Mouse (Mus musculus) lung, embryonic 16.5 days (tissue): Measurements from ENCODE around the gene Ankle1. TPM values are rescaled to one million over a fixed set of nuclear protein-coding genes. Genes with fewer than 3 reads are reported as not detected.
A peak's percentile ranks its signal among the peaks of the same experiment; 100 is the strongest.

Source experiments
- ATAC-seq: fragments of 200-750 bp; cut with Nextera tagmentation; 2 replicates; pipeline ENCODE4 v1.8.0; 2017; ENCODE audit warnings: low read depth, mild to moderate bottlenecking, moderate library complexity
- H3K27ac ChIP-seq: fragments of 300-500 bp; sonication (generic); 2 replicates; pipeline ENCODE4 v1.5.1; 2014; ENCODE audit warnings: mild to moderate bottlenecking, control low read depth, low read length
- H3K27me3 ChIP-seq: fragments of 300-500 bp; sonication (generic); 2 replicates; pipeline ENCODE4 v1.6.1; 2014; ENCODE audit warnings: low read depth, low read length, mixed read lengths; ENCODE audit not compliant: control insufficient read depth, insufficient read depth
- H3K36me3 ChIP-seq: fragments of 300-500 bp; sonication (generic); 2 replicates; pipeline ENCODE4 v1.6.1; 2014; ENCODE audit warnings: low read length; ENCODE audit not compliant: control insufficient read depth, insufficient read depth
- H3K4me1 ChIP-seq: fragments of 300-500 bp; sonication (generic); replicated peaks from 2 replicates; pipeline ENCODE4 v1.6.1; 2014; ENCODE audit warnings: low read length, mixed read lengths; ENCODE audit not compliant: control insufficient read depth, insufficient read depth
- H3K4me2 ChIP-seq: fragments of 300-500 bp; sonication (generic); 2 replicates; pipeline ENCODE4 v1.6.1; 2014; ENCODE audit warnings: low read depth, low read length, control low read depth
- H3K4me3 ChIP-seq: fragments of 300-500 bp; sonication (generic); 2 replicates; pipeline ENCODE4 v1.5.1; 2014; ENCODE audit warnings: mild to moderate bottlenecking, low read length, control low read depth
- H3K9ac ChIP-seq: fragments of 300-500 bp; sonication (generic); 2 replicates; pipeline ENCODE4 v1.6.1; 2014; ENCODE audit warnings: low read length, control low read depth
- H3K9me3 ChIP-seq: fragments of 300-500 bp; sonication (generic); 2 replicates; pipeline ENCODE4 v1.6.1; 2016; ENCODE audit warnings: low read length; ENCODE audit not compliant: control insufficient read depth
- WGBS: fragments of 180-500 bp; shearing (Covaris S2); extraction: QIAGEN DNeasy Blood & Tissue Kit; methylation state at CpG from one replicate; pipeline ENCODE4 v1.1.7; 2014; 5-methylcytosine and 5-hydroxymethylcytosine counted together
- polyA plus RNA-seq: library from polyadenylated mRNA; unstranded; fragments of >200 nt; fragmentation: Nextera tagmentation; extraction: Ambion mirVana; gene quantifications from 2 replicates; pipeline ENCODE4 v1.2.1, GENCODE M21; 2015

The Ankle1 gene
- 44.9 and 49.4 TPM in 2 replicates for polyA plus RNA-seq

- H3K4me2 ChIP-seq, result peak within 1 kb of the TSS; percentile 80
- WGBS, result 14% methylated on average over 33 of the region's 33 CpGs
- peak within 1 kb of the TSS; percentile 66 for H3K4me3 ChIP-seq
- peak within 1 kb of the TSS; percentile 43; the same call in 1 of the 2 replicates for H3K27ac ChIP-seq
- H3K9me3 ChIP-seq, result no peaks in the 10 kb centered on the region
- peaks cover 12% of the 10 kb centered on the region for H3K4me1 ChIP-seq
- H3K27me3 ChIP-seq, result no peaks in the 10 kb centered on the region
- peak within 1 kb of the TSS; percentile 76 for H3K9ac ChIP-seq
- H3K36me3 ChIP-seq, result peaks cover 11% of the 10 kb centered on the region
- ATAC-seq, result peak; percentile 93
Observed at GRCm38 (mm10) chr8:71405401-71406098, at the start of gene Ankle1. TSS of gene Ankle1 (plus strand) at chr8:71406010.

GRCm38 (mm10) chr8:71358026-71358425, 47.8 kb upstream of the Ankle1 start:
- Histone ChIP-seq H3K4me2 (no peak overlapping the region), H3K27ac (no peak overlapping the region), H3K36me3 (peaks cover 30% of the 10 kb centered on the region), H3K9me3 (no peaks in the 10 kb centered on the region), H3K27me3 (no peaks in the 10 kb centered on the region), H3K4me3 (no peak overlapping the region), H3K9ac (no peak overlapping the region), H3K4me1 (no peaks in the 10 kb centered on the region)
- no peak for ATAC-seq
- WGBS, result 90% methylated on average over 3 of the region's 3 CpGs

GRCm38 (mm10) chr8:71366771-71367528, 38.9 kb upstream of the Ankle1 start, which contains the start of gene Use1:
TSS of gene Use1 (plus strand) at chr8:71366848.
- WGBS, result under 1% methylated on average over 55 of the region's 56 CpGs
- peaks cover 8% of the 10 kb centered on the region for H3K36me3 ChIP-seq
- H3K27me3 ChIP-seq, result no peaks in the 10 kb centered on the region
- no peaks in the 10 kb centered on the region for H3K9me3 ChIP-seq
- peak; percentile 85 for ATAC-seq
- peak within 1 kb of the TSS; percentile 67 for H3K4me3 ChIP-seq
- peak within 1 kb of the TSS; percentile 71 for H3K9ac ChIP-seq
- peaks cover 11% of the 10 kb centered on the region for H3K4me1 ChIP-seq
- peak within 1 kb of the TSS; percentile 77 for H3K4me2 ChIP-seq
- peak within 1 kb of the TSS; percentile 85 for H3K27ac ChIP-seq

GRCm38 (mm10) chr8:71367529-71368176, 38.2 kb upstream of the Ankle1 start:
- Histone ChIP-seq H3K27me3 (no peaks in the 10 kb centered on the region), H3K4me1 (peaks cover 11% of the 10 kb centered on the region), H3K4me2 (peak overlapping the region; percentile 77), H3K4me3 (peak overlapping the region; percentile 67), H3K9me3 (no peaks in the 10 kb centered on the region), H3K27ac (peak overlapping the region; percentile 85), H3K36me3 (peaks cover 8% of the 10 kb centered on the region), H3K9ac (peak overlapping the region; percentile 71)
- WGBS, result 35% methylated on average over 17 of the region's 17 CpGs
- no peak for ATAC-seq

GRCm38 (mm10) chr8:71368366-71368765, 37.4 kb upstream of the Ankle1 start:
- Histone ChIP-seq H3K4me3 (no peak overlapping the region), H3K9ac (peak overlapping the region; percentile 11; the same call in 1 of the 2 replicates), H3K4me2 (peak overlapping the region; percentile 77), H3K9me3 (no peaks in the 10 kb centered on the region), H3K36me3 (peaks cover 15% of the 10 kb centered on the region), H3K27me3 (no peaks in the 10 kb centered on the region), H3K4me1 (peaks cover 11% of the 10 kb centered on the region), H3K27ac (no peak overlapping the region)
- ATAC-seq, result no peak

GRCm38 (mm10) chr8:71369040-71369718, 36.6 kb upstream of the Ankle1 start:
- peaks cover 20% of the 10 kb centered on the region for H3K36me3 ChIP-seq
- no peak for ATAC-seq
- no peak overlapping the region for H3K4me3 ChIP-seq
- peaks cover 11% of the 10 kb centered on the region for H3K4me1 ChIP-seq
- no peak overlapping the region for H3K4me2 ChIP-seq
- no peak overlapping the region for H3K9ac ChIP-seq
- 87% methylated on average over 10 of the region's 10 CpGs for WGBS
- no peaks in the 10 kb centered on the region for H3K9me3 ChIP-seq
- no peak overlapping the region for H3K27ac ChIP-seq
- H3K27me3 ChIP-seq, result no peaks in the 10 kb centered on the region

GRCm38 (mm10) chr8:71370711-71371235, 35.0 kb upstream of the Ankle1 start:
- peak overlapping the region; percentile 81 for H3K4me3 ChIP-seq
- no peak for ATAC-seq
- no peaks in the 10 kb centered on the region for H3K27me3 ChIP-seq
- H3K9ac ChIP-seq, result peak overlapping the region; percentile 78; the same call in 1 of the 2 replicates
- WGBS, result 12% methylated on average over 5 of the region's 5 CpGs
- peaks cover 31% of the 10 kb centered on the region for H3K36me3 ChIP-seq
- H3K4me1 ChIP-seq, result peaks cover 19% of the 10 kb centered on the region
- no peaks in the 10 kb centered on the region for H3K9me3 ChIP-seq
- H3K4me2 ChIP-seq, result peak overlapping the region; percentile 51
- no peak overlapping the region for H3K27ac ChIP-seq

- whole genome bisulfite sequencing, result under 1% methylated on average over 67 of the region's 68 CpGs
- Histone ChIP-seq H3K4me2 (peak within 1 kb of the TSS; percentile 51), H3K36me3 (peaks cover 32% of the 10 kb centered on the region), H3K27ac (peak within 1 kb of the TSS; percentile 75), H3K9me3 (no peaks in the 10 kb centered on the region), H3K4me1 (peaks cover 23% of the 10 kb centered on the region), H3K27me3 (no peaks in the 10 kb centered on the region), H3K4me3 (peak within 1 kb of the TSS; percentile 81), H3K9ac (peak within 1 kb of the TSS; percentile 78)
- peak; percentile 90 for ATAC-seq
Observed at GRCm38 (mm10) chr8:71371236-71371848, 34.5 kb upstream of the Ankle1 start, which contains the start of gene Ocel1. TSS of gene Ocel1 (plus strand) at chr8:71371298.
